Mouse (Mus musculus) kidney, postnatal 0 days (tissue): ENCODE measurements around the gene Hmgn2. TPM values are rescaled to one million over a fixed set of nuclear protein-coding genes. Genes with fewer than 3 reads are reported as not detected.
A peak's percentile ranks its signal among the peaks of the same experiment; 100 is the strongest.

Experiments
- ATAC-seq: fragments of 200-750 bp; cut with Nextera tagmentation; replicated peaks from 2 replicates; pipeline ENCODE4 v1.8.0; 2017; ENCODE audit warnings: low read depth, moderate number of reproducible peaks, moderate TSS enrichment, moderate library complexity; ENCODE audit not compliant: low FRiP score
- DNase-seq: peaks from one replicate; pipeline ENCODE4 v3.0.0-alpha.2; 2016; ENCODE audit warnings: low spot score
- H3K27ac ChIP-seq: fragments of 300-500 bp; sonication (generic); 2 replicates; pipeline ENCODE4 v1.5.1; 2014; ENCODE audit warnings: mild to moderate bottlenecking
- H3K27me3 ChIP-seq: fragments of 300-500 bp; sonication (generic); 2 replicates; pipeline ENCODE4 v1.6.1; 2014; ENCODE audit warnings: low read length, mixed read lengths; ENCODE audit not compliant: insufficient read depth
- H3K36me3 ChIP-seq: fragments of 300-500 bp; sonication (generic); 2 replicates; pipeline ENCODE4 v1.6.1; 2014; ENCODE audit warnings: low read length, mixed read lengths; ENCODE audit not compliant: insufficient read depth
- H3K4me1 ChIP-seq: fragments of 300-500 bp; sonication (generic); replicated peaks from 2 replicates; pipeline ENCODE4 v1.6.1; 2014; ENCODE audit warnings: antibody characterized with exemption, low read length, mixed read lengths; ENCODE audit not compliant: insufficient read depth
- H3K4me2 ChIP-seq: fragments of 300-500 bp; sonication (generic); 2 replicates; pipeline ENCODE4 v1.6.1; 2014; ENCODE audit warnings: mild to moderate bottlenecking, low read length, moderate library complexity, mixed read lengths
- H3K4me3 ChIP-seq: fragments of 300-500 bp; sonication (generic); replicated peaks from 2 replicates; pipeline ENCODE4 v1.5.1; 2014; ENCODE audit warnings: low read depth, low read length
- H3K9ac ChIP-seq: fragments of 300-500 bp; sonication (generic); 2 replicates; pipeline ENCODE4 v1.6.1; 2014; ENCODE audit warnings: low read depth, low read length
- H3K9me3 ChIP-seq: fragments of 300-500 bp; sonication (generic); replicated peaks from 2 replicates; pipeline ENCODE4 v1.6.1; 2016; ENCODE audit warnings: low read length, inconsistent platforms, mixed read lengths
- CTCF ChIP-seq: IDR thresholded peaks from 2 replicates; pipeline ENCODE4 v1.5.1; 2016; ENCODE audit warnings: antibody characterized with exemption, low read depth, mild to moderate bottlenecking, moderate library complexity
- WGBS: fragments of 180-500 bp; shearing (Covaris S2); extraction: QIAGEN DNeasy Blood & Tissue Kit; methylation state at CpG from one replicate; pipeline ENCODE4 v1.1.7; 2014; 5-methylcytosine and 5-hydroxymethylcytosine counted together
- polyA plus RNA-seq: library from polyadenylated mRNA; unstranded; fragments of >200 nt; fragmentation: Nextera tagmentation; extraction: Ambion mirVana; gene quantifications from 2 replicates; pipeline ENCODE4 v1.2.1, GENCODE M21; 2015

Gene Hmgn2
- polyA plus RNA-seq, 1 experiment from 2014 or later: 1,962 TPM

DNA sequence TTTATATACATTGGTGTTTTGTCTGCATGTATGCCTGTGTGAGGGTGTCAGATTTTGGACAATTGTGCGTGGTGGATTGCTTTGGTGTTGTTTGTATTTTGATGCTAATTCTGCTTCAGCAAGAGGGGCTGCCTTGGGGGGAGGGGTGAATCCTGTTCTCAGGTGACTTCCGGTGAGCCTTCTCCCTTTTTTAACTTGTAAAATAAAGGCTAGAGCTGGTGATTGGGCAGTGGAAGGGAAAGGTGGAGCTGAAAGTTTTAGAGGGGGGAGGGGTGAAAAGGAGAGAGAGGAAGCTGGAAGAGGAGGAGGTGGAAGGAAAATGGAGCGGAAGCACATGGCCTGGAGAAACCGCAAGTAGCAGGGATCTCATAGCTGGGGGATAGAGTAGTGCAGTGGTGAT lies 12.1 kb downstream of the Hmgn2 start:
- no peak for TF ChIP-seq CTCF
- Histone ChIP-seq H3K4me2 (no peak overlapping the region), H3K36me3 (no peaks in the 10 kb centered on the region), H3K27me3 (no peaks in the 10 kb centered on the region), H3K9me3 (no peaks in the 10 kb centered on the region), H3K4me1 (no peaks in the 10 kb centered on the region), H3K27ac (no peak overlapping the region), H3K4me3 (no peak overlapping the region), H3K9ac (no peak overlapping the region)
- WGBS: 81% methylated on average over 4 of the region's 4 CpGs
- no peak for ATAC-seq
- DNase-seq: no peak

DNA sequence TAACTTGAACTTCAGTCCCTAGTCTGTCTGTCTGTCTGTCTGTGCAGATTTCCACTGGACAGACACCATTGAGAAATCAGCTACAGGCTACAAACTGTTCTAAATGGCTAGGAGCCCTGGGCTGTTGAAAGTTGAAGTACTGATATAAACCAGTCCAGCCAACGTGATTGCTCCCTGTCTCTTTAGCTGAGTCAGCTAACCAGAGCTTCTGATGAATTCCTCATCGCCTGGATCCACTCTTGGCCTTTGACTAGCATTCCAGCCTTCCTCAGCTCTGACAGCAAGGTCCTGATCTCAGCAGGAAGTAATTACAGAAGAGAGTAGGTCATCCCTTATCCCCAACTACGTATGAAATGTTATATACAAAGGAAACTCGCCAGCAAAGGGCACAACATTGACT lies 21.7 kb downstream of the Hmgn2 start:
- no peaks in the 10 kb centered on the region for H3K36me3 ChIP-seq
- no peak overlapping the region for H3K4me2 ChIP-seq
- WGBS: 54% methylated on average over 4 of the region's 4 CpGs
- H3K4me3 ChIP-seq: no peak overlapping the region
- no peak for ATAC-seq
- H3K27me3 ChIP-seq: no peaks in the 10 kb centered on the region
- no peak overlapping the region for H3K9ac ChIP-seq
- H3K4me1 ChIP-seq: no peaks in the 10 kb centered on the region
- TF ChIP-seq CTCF: no peak
- H3K9me3 ChIP-seq: no peaks in the 10 kb centered on the region
- H3K27ac ChIP-seq: no peak overlapping the region
- DNase-seq: no peak

DNA sequence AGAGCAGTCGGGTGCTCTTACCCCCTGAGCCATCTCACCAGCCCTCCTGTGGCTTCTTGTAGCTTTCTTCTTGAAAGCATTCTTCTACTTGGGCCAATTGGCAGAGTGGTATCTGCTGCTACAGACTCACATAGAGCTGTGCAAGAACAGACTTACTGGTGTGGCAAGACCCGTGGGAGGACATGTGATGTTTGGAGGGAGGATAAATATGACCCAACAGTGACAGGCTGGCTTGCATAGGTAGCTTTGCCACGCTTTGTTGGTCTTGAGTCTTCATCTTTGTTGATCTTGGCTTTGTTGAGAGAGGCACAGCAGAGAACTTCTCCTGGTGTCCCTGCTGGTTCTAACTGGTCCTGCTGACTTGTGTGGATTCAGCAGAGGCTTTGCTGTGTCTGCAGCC lies 24.7 kb downstream of the Hmgn2 start:
- H3K4me1 ChIP-seq: no peaks in the 10 kb centered on the region
- H3K27ac ChIP-seq: no peak overlapping the region
- H3K4me2 ChIP-seq: no peak overlapping the region
- DNase-seq (peak; percentile 57), ATAC-seq (no peak; the same call in 1 of the 2 replicates)
- 44% methylated on average over 3 of the region's 3 CpGs for WGBS
- H3K36me3 ChIP-seq: no peaks in the 10 kb centered on the region
- TF ChIP-seq CTCF: no peak
- H3K4me3 ChIP-seq: no peak overlapping the region
- no peaks in the 10 kb centered on the region for H3K27me3 ChIP-seq
- H3K9me3 ChIP-seq: no peaks in the 10 kb centered on the region
- no peak overlapping the region for H3K9ac ChIP-seq

DNA sequence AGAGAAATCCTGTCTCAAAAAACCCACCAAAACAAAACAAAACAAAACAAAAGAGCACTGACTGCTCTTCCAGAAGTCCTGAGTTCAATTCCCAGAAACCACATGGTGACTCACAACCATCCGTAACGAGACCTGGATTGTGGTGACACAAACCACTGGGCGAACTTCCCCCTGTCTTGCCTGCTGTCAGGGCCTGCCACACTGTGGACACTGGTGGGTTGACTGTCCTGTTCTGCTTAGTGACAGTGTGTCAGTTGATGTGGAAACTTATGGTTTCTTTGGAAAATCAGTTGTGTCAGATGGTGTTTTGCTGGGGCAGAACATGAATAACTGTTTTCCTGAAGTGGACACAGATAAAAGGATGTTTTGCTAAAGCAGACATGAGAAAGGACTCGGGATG lies 25.8 kb downstream of the Hmgn2 start:
- Histone ChIP-seq H3K27ac (no peak overlapping the region), H3K4me3 (no peak overlapping the region), H3K27me3 (no peaks in the 10 kb centered on the region), H3K36me3 (no peaks in the 10 kb centered on the region), H3K9ac (no peak overlapping the region), H3K4me2 (no peak overlapping the region), H3K9me3 (no peaks in the 10 kb centered on the region), H3K4me1 (no peaks in the 10 kb centered on the region)
- 94% methylated on average over 4 of the region's 4 CpGs for WGBS
- no peak for DNase-seq
- ATAC-seq: no peak
- no peak for TF ChIP-seq CTCF

DNA sequence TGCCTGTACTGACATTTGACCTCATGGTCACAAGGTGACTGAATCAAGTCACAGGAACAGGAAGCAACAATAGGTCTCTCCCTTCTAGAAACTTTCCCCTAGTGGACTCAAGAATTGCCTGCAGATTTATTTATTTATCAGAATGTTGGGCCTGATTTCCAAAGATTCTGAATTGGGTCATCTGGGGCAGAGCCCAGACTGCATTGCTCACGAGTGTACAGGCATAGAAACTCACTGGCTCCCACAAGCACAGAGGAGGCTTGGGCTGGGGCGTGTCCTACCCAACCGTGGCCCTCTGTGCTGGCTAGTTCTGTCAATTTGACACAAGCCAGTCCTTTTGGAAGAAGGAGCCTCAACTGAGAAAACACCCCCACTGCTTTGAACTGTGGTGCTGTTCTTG lies 26.9 kb downstream of the Hmgn2 start:
- no peaks in the 10 kb centered on the region for H3K9me3 ChIP-seq
- no peaks in the 10 kb centered on the region for H3K36me3 ChIP-seq
- no peak overlapping the region for H3K4me2 ChIP-seq
- TF ChIP-seq CTCF: no peak
- no peaks in the 10 kb centered on the region for H3K27me3 ChIP-seq
- no peak overlapping the region for H3K27ac ChIP-seq
- WGBS: 45% methylated on average over 3 of the region's 3 CpGs
- ATAC-seq (no peak), DNase-seq (no peak)
- H3K4me1 ChIP-seq: no peaks in the 10 kb centered on the region
- H3K9ac ChIP-seq: no peak overlapping the region
- H3K4me3 ChIP-seq: no peak overlapping the region

DNA sequence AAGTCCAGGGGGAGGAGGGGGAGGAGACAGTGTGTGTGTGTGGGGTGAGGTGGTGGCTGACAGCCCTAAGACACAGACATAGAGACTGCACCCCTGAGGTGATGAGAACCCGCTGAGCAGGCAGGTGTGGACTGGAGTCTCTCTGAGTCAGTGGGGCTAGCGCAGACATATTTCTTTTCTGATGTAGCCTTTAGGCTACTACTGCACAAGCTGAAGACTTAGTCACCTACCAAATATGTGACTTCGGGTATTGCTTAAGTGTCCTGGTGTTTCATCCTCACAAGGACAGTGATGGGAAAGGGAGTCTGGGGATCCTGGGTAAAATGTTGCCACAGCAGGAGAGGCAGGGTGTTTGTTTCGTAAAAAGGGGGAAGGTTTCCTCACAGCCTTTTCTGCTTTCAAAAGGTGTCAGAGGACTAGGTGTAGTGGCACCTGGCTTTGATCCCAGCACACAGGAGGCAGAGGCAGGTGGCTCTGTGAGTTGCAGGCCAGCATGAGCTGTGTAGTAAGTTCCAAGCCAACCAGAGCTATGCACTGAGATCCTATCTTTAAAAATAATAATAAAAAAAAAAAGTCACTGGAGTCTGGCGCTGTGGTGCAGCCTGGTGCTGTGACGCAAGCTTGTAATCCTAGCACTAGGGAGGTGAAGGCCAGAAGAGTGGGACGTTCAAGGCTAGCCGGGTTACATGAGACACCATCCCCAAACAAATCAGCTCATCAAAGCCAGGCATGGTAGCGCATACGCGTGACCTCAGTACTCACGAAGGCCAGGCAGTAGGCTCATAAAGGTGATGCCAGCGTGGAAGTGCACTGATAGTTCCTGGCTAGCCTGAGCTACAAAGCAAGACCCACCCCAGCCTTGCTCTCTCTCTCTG lies 27.8 kb downstream of the Hmgn2 start:
- H3K27me3 ChIP-seq: no peaks in the 10 kb centered on the region
- ATAC-seq (no peak), DNase-seq (no peak)
- H3K4me1 ChIP-seq: no peaks in the 10 kb centered on the region
- TF ChIP-seq CTCF: no peak
- no peak overlapping the region for H3K27ac ChIP-seq
- no peak overlapping the region for H3K9ac ChIP-seq
- no peaks in the 10 kb centered on the region for H3K9me3 ChIP-seq
- no peak overlapping the region for H3K4me3 ChIP-seq
- 48% methylated on average over 13 of the region's 13 CpGs for WGBS
- H3K36me3 ChIP-seq: no peaks in the 10 kb centered on the region
- H3K4me2 ChIP-seq: no peak overlapping the region
